8 mouse cellular contexts compared by ENCODE assay signal in genomic region chr10:120112507-120113396, GRCm38 (mm10). TPM values are rescaled to one million over a fixed set of nuclear protein-coding genes. Genes with fewer than 3 reads are reported as not detected.
DNase-seq lines count a peak whose midpoint lies in the region; ATAC-seq and TF ChIP-seq lines count a peak whose summit lies in the region.

Gene Helb (minus strand): TSS chr10:120112987.

- peak; percentile 99 for ATAC-seq in forebrain, embryonic 15.5 days (replicated peaks)
- ATAC-seq in neutrophil, adult 5-6 weeks (ENCODE audit: extremely low read depth, insufficient number of reproducible peaks, low FRiP score, poor library complexity, severe bottlenecking) = peak; percentile 98

- in situ Hi-C loops in ES-E14 (cut with MboI; ENCODE audit: low sequenced_read_pairs in 2 of 2, unreplicated experiment in 2 of 2) = no loop called here

- peak within 1 kb of the TSS; percentile 92 for H3K9ac ChIP-seq in ES-E14 (ENCODE audit: insufficient read depth, low read depth, low read length, poor library complexity, severe bottlenecking)
- H3K9ac ChIP-seq in forebrain, embryonic 15.5 days (replicated peaks) = peak within 1 kb of the TSS; percentile 70

- no peaks in the 10 kb centered on the region for H3K27me3 ChIP-seq in forebrain, embryonic 15.5 days

- H3K9me3 ChIP-seq in ES-E14 (ENCODE audit: control insufficient read depth, insufficient read depth, low read depth, low read length) = no peaks in the 10 kb centered on the region
- H3K9me3 ChIP-seq in forebrain, embryonic 15.5 days = no peaks in the 10 kb centered on the region

- H3K36me3 ChIP-seq in ES-E14 (ENCODE audit: control insufficient read depth, insufficient read depth, low read length, poor library complexity, severe bottlenecking) = peaks cover 12% of the 10 kb centered on the region
- no peaks in the 10 kb centered on the region for H3K36me3 ChIP-seq in forebrain, embryonic 15.5 days

- peak; percentile 97 for DNase-seq in ES-E14 (ENCODE audit: low read depth, low spot score)
- DNase-seq in cerebellum, adult 11-12 months = peak; percentile 94
- DNase-seq in heart, postnatal 25 days (ENCODE audit: low spot score) = peak; percentile 96
- peak; percentile 92 to 95 for DNase-seq in layer of hippocampus, adult 18-20 months (ENCODE audit: low spot score in 2 of 2)
- peak; percentile 99 for DNase-seq in lung, adult 2 months
- peak; percentile 96 to 98 for DNase-seq in thymus, adult 18-20 months

- peak within 1 kb of the TSS; percentile 91 to 92 for H3K4me3 ChIP-seq in ES-E14 (ENCODE audit: insufficient read depth in 1 of 2, low read depth in 1 of 2, low read length in 2 of 2, poor library complexity in 1 of 2, severe bottlenecking in 1 of 2)
- H3K4me3 ChIP-seq in forebrain, embryonic 15.5 days = peak within 1 kb of the TSS; percentile 84
- peak within 1 kb of the TSS; percentile 93 for H3K4me3 ChIP-seq in lung, adult 2 months (replicated peaks; ENCODE audit: extremely low read depth, low read depth, low read length)

- TF ChIP-seq CTCF in lung, adult 2 months (IDR thresholded peaks at IDR 0.05; ENCODE audit: insufficient read depth, low read length) = no peak

- H3K27ac ChIP-seq in ES-E14 (ENCODE audit: insufficient read depth, low read depth, low read length, poor library complexity, severe bottlenecking) = peak within 1 kb of the TSS; percentile 90
- peak within 1 kb of the TSS; percentile 64 for H3K27ac ChIP-seq in forebrain, embryonic 15.5 days (replicated peaks)

- TF ChIP-seq POLR2A in lung, adult 2 months (IDR thresholded peaks at IDR 0.05; ENCODE audit: borderline replicate concordance, extremely low read depth, low read depth, low read length) = peak; percentile 40; the same call in 1 of the 2 replicates

- 1% methylated on average over 55 of the region's 55 CpGs for WGBS in forebrain, embryonic 15.5 days
- under 1% methylated on average over 55 of the region's 55 CpGs for WGBS in lung, adult 2 months

- H3K4me2 ChIP-seq in forebrain, embryonic 15.5 days (replicated peaks) = peak within 1 kb of the TSS; percentile 90

- intact Hi-C loops in heart, postnatal 25 days (cut with DNase I) = loop anchor here (5.0 kb wide), 1 partner anchor 95 kb away; no protein-coding TSS in a partner anchor

- H3K4me1 ChIP-seq in ES-E14 (ENCODE audit: control insufficient read depth in 2 of 2, insufficient read depth in 2 of 2, low read length in 2 of 2, poor library complexity in 1 of 2) = peaks cover 0 to 6% of the 10 kb centered on the region in 2 experiments; a peak in 2 of 4 replicates
- peaks cover 11% of the 10 kb centered on the region; the same call in 1 of the 2 replicates for H3K4me1 ChIP-seq in forebrain, embryonic 15.5 days
- no peaks in the 10 kb centered on the region for H3K4me1 ChIP-seq in lung, adult 2 months (ENCODE audit: control insufficient read depth, insufficient read depth, low read length)

TF ChIP-seq in ES-E14, 5 proteins besides CTCF, POLR2A, EP300 and RAD21:
- no peak for TF ChIP-seq MAFK (IDR thresholded peaks at IDR 0.05; ENCODE audit: insufficient read depth, low read depth, low read length)
- TF ChIP-seq ZC3H11A (IDR thresholded peaks at IDR 0.05; ENCODE audit: borderline replicate concordance, low read depth, low read length) = no peak
- no peak for TF ChIP-seq HCFC1 (IDR thresholded peaks at IDR 0.05; ENCODE audit: borderline replicate concordance, insufficient read depth, low read length)
- no peak for TF ChIP-seq CHD2 (IDR thresholded peaks at IDR 0.05; ENCODE audit: low read depth, low read length)
- no peak for TF ChIP-seq ZNF384 (IDR thresholded peaks at IDR 0.05; ENCODE audit: low read depth, low read length)

RNA-seq across cellular contexts. Expression of gene Helb, which starts in this region (rescaled TPM):
- 26.6 and 38.3 TPM in 2 replicates for total RNA-seq in ES-E14 (2012; rRNA removed)
- polyA plus RNA-seq in forebrain, embryonic 15.5 days (2015; fragmentation: Nextera tagmentation; extraction: Ambion mirVana) = 4.0 and 4.1 TPM in 2 replicates
- total RNA-seq in heart, postnatal 25 days (2021) = 10 to 100 TPM; 11.7 to 13.7 TPM
- 1 to 10 TPM; 3.7 to 3.8 TPM for total RNA-seq in layer of hippocampus, adult 18-20 months (2021)
- 4.6 and 5.8 TPM in 2 replicates for polyA plus RNA-seq in lung, adult 2 months (2012; rRNA removed)
- total RNA-seq in neutrophil, adult 5-6 weeks (2017) = 38.2 and 39.3 TPM in 2 replicates

Comparison
In these comparisons a context has a peak if more than half of its experiments do, and no peak if none do; other contexts are left out.
1. Peak in every context shown above with its lines: DNase-seq, ATAC-seq, H3K4me3 ChIP-seq and H3K27ac ChIP-seq.